Mouse (Mus musculus) ES-Bruce4 (cell line): ENCODE results near the gene Agtpbp1.

Source experiments
- CTCF ChIP-seq: IDR thresholded peaks from one replicate; pipeline ENCODE4 v1.8.1; 2011; ENCODE audit warnings: low read depth, low read length
- EP300 ChIP-seq: IDR thresholded peaks from 2 replicates; pipeline ENCODE4 v1.6.1; 2011; ENCODE audit warnings: low read depth, low read length; ENCODE audit not compliant: insufficient read depth
- POLR2A ChIP-seq: IDR thresholded peaks from one replicate; pipeline ENCODE4 v1.8.1; 2011; ENCODE audit warnings: low read length; ENCODE audit not compliant: insufficient read depth

DNA sequence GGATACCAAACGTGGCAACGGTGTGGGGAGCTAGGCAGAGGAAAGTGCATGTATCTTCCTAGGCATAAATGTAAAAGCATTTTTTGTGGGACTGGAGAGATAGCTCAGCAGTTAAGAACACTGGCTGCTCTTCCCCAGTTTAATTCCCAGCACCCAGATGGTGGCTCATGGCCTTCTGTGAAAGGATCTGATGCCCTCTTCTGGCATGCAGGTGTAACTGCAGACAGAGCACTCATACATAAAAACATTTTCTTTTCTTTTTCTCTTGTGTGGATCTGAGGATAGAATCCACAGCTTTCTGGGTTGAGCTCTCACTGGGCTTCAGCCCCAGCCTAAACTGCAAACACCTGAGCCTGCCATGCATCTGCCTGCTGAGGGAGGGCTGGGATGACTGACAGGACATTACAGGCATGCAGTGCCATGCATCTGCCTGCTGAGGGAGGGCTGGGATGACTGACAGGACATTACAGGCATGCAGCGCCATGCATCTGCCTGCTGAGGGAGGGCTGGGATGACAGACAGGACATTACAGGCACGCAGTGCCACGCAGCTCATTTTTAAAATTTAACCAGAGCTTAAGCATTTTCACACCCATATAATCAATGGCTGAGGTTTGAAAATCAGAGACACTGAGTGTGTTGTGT, 90.3 kb downstream of the Agtpbp1 start:
- TF ChIP-seq CTCF (peak; percentile 54), POLR2A (no peak), EP300 (no peak)
